Mouse (Mus musculus) common myeloid progenitor, adult 5-6 weeks (primary cell): ENCODE measurements around the gene Olfr1505. TPM values are rescaled to one million over a fixed set of nuclear protein-coding genes. Genes with fewer than 3 reads are reported as not detected.

Experiments used
- ATAC-seq: replicated peaks from 2 replicates; pipeline ENCODE4 v1.8.0; 2016; ENCODE audit warnings: low read depth, mild to moderate bottlenecking, moderate TSS enrichment, inconsistent platforms; ENCODE audit not compliant: poor library complexity, severe bottlenecking
- total RNA-seq: library from RNA; stranded (forward); fragments of 200-1000, 187-1606 nt; gene quantifications from 2 replicates; pipeline ENCODE4 v1.2.3, GENCODE M21; 2017

Gene Olfr1505
- total RNA-seq, result not detected in 2 replicates

DNA sequence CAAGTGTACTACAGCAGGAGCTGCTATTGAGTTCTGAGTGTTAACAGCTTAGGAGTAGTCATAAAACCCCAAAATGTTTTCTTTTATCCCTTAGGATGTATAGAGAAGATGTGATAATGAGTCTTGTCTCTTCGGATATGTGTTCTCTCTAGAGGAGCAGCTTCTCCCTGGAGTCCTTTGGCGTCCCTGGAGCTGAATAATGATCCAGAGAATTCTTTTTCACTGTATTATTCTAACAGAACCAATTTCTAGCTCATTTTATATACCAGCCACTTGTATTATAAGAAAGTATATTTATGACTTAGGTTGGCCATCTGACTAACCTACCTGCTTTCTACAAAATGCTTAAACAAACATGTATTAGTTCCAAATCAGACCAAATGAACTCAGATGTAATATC lies at the start of gene Olfr1505:
Olfr1505 (plus strand) TSS at position 301 of the 400 bp plus-strand sequence.
- no peak for ATAC-seq

GRCm38 (mm10) chr19:13897828-13898227 lies 15.5 kb upstream of the Olfr1505 start, which contains the start of gene Olfr1504:
TSS of gene Olfr1504 (minus strand) at chr19:13897928.
- no peak for ATAC-seq

Other genes with a start within 250 kb of the Olfr1505 start
- gene Olfr1491, start 216.3 kb upstream of the Olfr1505 start, total RNA-seq, result not detected in 2 replicates
- gene Olfr1493-ps1, start 190.3 kb upstream of the Olfr1505 start, total RNA-seq, result not detected in 2 replicates
- not detected in 2 replicates for gene Olfr1494, start 173.8 kb upstream of the Olfr1505 start, total RNA-seq
- not detected in 2 replicates for gene Olfr1495, start 148.9 kb upstream of the Olfr1505 start, total RNA-seq
- not detected in 2 replicates for gene Olfr1496, start 135.7 kb upstream of the Olfr1505 start, total RNA-seq
- not detected in 2 replicates for gene Olfr1497, start 115.3 kb upstream of the Olfr1505 start, total RNA-seq
- not detected in 2 replicates for gene Olfr1499, start 94.1 kb upstream of the Olfr1505 start, total RNA-seq
- not detected in 2 replicates for gene Olfr1500, start 83.0 kb upstream of the Olfr1505 start, total RNA-seq
- not detected in 2 replicates for gene Olfr1501, start 62.8 kb upstream of the Olfr1505 start, total RNA-seq
- not detected in 2 replicates for gene Olfr1502, start 51.7 kb upstream of the Olfr1505 start, total RNA-seq
- gene Olfr1504, start 15.6 kb upstream of the Olfr1505 start, total RNA-seq, result not detected in 2 replicates